Comparison of ENCODE assay signal across 13 mouse cellular contexts in the genomic region with DNA sequence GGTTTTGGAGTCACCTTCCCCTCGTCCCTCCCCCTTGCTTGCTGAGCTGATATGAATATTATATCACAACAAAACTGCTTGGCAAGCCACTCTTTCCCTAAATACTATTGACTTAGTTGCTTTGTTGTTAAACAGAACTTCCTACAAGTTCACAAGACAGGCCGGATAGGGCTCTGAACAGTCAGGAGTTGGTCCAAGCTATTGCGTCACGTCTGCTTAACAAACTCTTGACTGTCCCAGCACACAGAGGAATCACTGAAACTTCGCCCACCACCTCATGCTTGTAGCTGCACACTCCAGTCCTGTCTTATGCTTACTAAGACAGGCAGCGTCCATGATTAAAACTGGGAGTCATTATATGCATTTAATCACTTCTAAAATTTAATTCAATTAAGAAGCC. TPM values are rescaled to one million over a fixed set of nuclear protein-coding genes. Genes with fewer than 3 reads are reported as not detected.
DNase-seq lines count a peak whose midpoint lies in the region; TF ChIP-seq lines count a peak whose summit lies in the region.
"Had no signal": no experiment of that assay in that cellular context is flagged by ENCODE, and none has a peak within 500 bp of the region (broad histone marks: within the 10 kb centered on the region; RNA-seq: fewer than 3 reads in every experiment).

No protein-coding gene starts in this region.

- DNase-seq in adrenal gland, postnatal 10 days, result peak; percentile 38
- DNase-seq in adrenal gland, postnatal 4 days (ENCODE audit: low spot score in 2 of 2), result no peak
- DNase-seq in layer of hippocampus, adult 2 months (ENCODE audit: low spot score in 2 of 2), result no peak
- no peak for DNase-seq in layer of hippocampus, adult 11-12 months (ENCODE audit: low spot score)
- DNase-seq in fibroblast of lung, adult 2 months (ENCODE audit: low read depth), result peak; percentile 70
- peak; percentile 68 for DNase-seq in lung, postnatal 36 days
- DNase-seq in cerebellum, postnatal 36 days, result no peak
- DNase-seq in kidney, adult 8-10 months, result no peak
- DNase-seq: thymus, adult 2 months had no signal

- peak overlapping the region; percentile 32; the same call in 1 of the 2 replicates for H3K27ac ChIP-seq in layer of hippocampus, adult 2 months
- H3K27ac ChIP-seq: heart, embryonic 10.5 days; limb, embryonic 15.5 days; macrophage; neural tube, embryonic 12.5 days had no signal

- TF ChIP-seq CTCF in layer of hippocampus, adult 2 months (conservative IDR thresholded peaks at IDR 0.05), result no peak

- no peak overlapping the region for H3K4me3 ChIP-seq in layer of hippocampus, adult 2 months
- H3K4me3 ChIP-seq: heart, embryonic 10.5 days; limb, embryonic 15.5 days; neural tube, embryonic 12.5 days had no signal

RNA-seq across cellular contexts. Expression of a gene that starts 46.9 kb away (rescaled TPM):
- total RNA-seq in adrenal gland, postnatal 10 days (2021), result 100 to 1,000 TPM; 149 to 150 TPM
- total RNA-seq in adrenal gland, postnatal 4 days (2021), result 100 to 1,000 TPM; 155 to 171 TPM
- total RNA-seq in layer of hippocampus, adult 2 months (2021), result 100 to 1,000 TPM; 103 to 106 TPM

Comparison
In these comparisons a context has a peak if more than half of its experiments do, and no peak if none do; other contexts are left out.
1. DNase-seq: peak in adrenal gland, postnatal 10 days (single experiment), fibroblast of lung, adult 2 months (single experiment) and lung, postnatal 36 days (single experiment); none in adrenal gland, postnatal 4 days (0 of 2), layer of hippocampus, adult 2 months (0 of 2), layer of hippocampus, adult 11-12 months (single experiment), cerebellum, postnatal 36 days (0 of 2) and kidney, adult 8-10 months (0 of 2).